Mouse (Mus musculus): ENCODE measurements around the gene Zfp651.

DNA sequence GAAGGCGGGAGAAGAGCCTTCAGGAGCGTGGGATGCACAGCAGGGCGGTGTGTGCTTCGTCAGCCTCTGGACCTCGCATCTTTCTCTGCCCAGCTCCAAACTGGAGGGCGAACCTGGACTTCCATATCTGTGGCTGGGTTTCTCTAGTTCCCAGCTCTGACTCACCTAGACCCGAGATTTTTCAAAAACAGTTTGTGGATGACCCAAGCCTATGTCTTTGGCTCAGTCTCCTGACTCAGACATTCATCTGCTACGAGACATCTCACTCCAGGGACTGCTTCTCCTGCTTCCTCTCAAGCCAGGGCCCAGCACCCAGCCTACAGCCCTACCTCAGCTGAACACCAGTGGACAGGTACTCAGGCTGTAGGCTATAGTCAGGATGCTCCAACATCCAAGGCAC, 26.1 kb downstream of the Zfp651 start:
- no peak for TF ChIP-seq ZNF384 (IDR thresholded peaks at IDR 0.05; ENCODE audit: low read depth, low read length)
- no peak for TF ChIP-seq CHD2 (IDR thresholded peaks at IDR 0.05; ENCODE audit: low read depth, low read length)
